Mouse (Mus musculus) forebrain, embryonic 14.5 days (tissue): Measurements from ENCODE around the gene Dnaja2. TPM values are rescaled to one million over a fixed set of nuclear protein-coding genes. Genes with fewer than 3 reads are reported as not detected.

Experiments used
- ATAC-seq: fragments of 200-750 bp; cut with Nextera tagmentation; 2 replicates; pipeline ENCODE4 v1.8.0; 2017; ENCODE audit warnings: mild to moderate bottlenecking, moderate library complexity
- DNase-seq: peaks from one replicate; pipeline ENCODE4 v3.0.0-alpha.2; 2015; ENCODE audit warnings: low spot score
- H3K27ac ChIP-seq: fragments of 300-500 bp; sonication (generic); 2 replicates; pipeline ENCODE4 v1.5.1; 2014; ENCODE audit warnings: low read depth, mild to moderate bottlenecking, control low read depth, low read length, moderate library complexity
- H3K27me3 ChIP-seq: fragments of 300-500 bp; sonication (generic); replicated peaks from 2 replicates; pipeline ENCODE4 v1.6.1; 2014; ENCODE audit warnings: low read length, control low read depth, mixed read lengths; ENCODE audit not compliant: control insufficient read depth, insufficient read depth
- H3K36me3 ChIP-seq: fragments of 300-500 bp; sonication (generic); 2 replicates; pipeline ENCODE4 v1.6.1; 2014; ENCODE audit warnings: low read length, control low read depth; ENCODE audit not compliant: control insufficient read depth, insufficient read depth
- H3K4me1 ChIP-seq: fragments of 300-500 bp; sonication (generic); 2 replicates; pipeline ENCODE4 v1.6.1; 2014; ENCODE audit warnings: antibody characterized with exemption, low read length, control low read depth; ENCODE audit not compliant: control insufficient read depth, insufficient read depth
- H3K4me2 ChIP-seq: fragments of 300-500 bp; sonication (generic); 2 replicates; pipeline ENCODE4 v1.6.1; 2014; ENCODE audit warnings: mild to moderate bottlenecking, control low read depth, low read length
- H3K4me3 ChIP-seq: fragments of 300-500 bp; sonication (generic); 2 replicates; pipeline ENCODE4 v1.5.1; 2014; ENCODE audit warnings: low read depth, low read length, control low read depth
- H3K9ac ChIP-seq: fragments of 300-500 bp; sonication (generic); 2 replicates; pipeline ENCODE4 v1.6.1; 2014; ENCODE audit warnings: mild to moderate bottlenecking, low read length, control low read depth, moderate library complexity
- H3K9me3 ChIP-seq: fragments of 300-500 bp; sonication (generic); replicated peaks from 2 replicates; pipeline ENCODE4 v1.6.1; 2016; ENCODE audit warnings: low read length, control low read depth, mixed read lengths; ENCODE audit not compliant: control insufficient read depth
- WGBS: fragments of 180-500 bp; shearing (Covaris S2); extraction: QIAGEN DNeasy Blood & Tissue Kit; methylation state at CpG from one replicate; pipeline ENCODE4 v1.1.7; 2014; 5-methylcytosine and 5-hydroxymethylcytosine counted together
- polyA plus RNA-seq: library from polyadenylated mRNA; unstranded; fragments of >200 nt; fragmentation: Nextera tagmentation; extraction: Ambion mirVana; gene quantifications from 2 replicates; pipeline ENCODE4 v1.2.1, GENCODE M21; 2014

The Dnaja2 gene
- polyA plus RNA-seq, 1 experiment from 2014 or later: 177 TPM

DNA sequence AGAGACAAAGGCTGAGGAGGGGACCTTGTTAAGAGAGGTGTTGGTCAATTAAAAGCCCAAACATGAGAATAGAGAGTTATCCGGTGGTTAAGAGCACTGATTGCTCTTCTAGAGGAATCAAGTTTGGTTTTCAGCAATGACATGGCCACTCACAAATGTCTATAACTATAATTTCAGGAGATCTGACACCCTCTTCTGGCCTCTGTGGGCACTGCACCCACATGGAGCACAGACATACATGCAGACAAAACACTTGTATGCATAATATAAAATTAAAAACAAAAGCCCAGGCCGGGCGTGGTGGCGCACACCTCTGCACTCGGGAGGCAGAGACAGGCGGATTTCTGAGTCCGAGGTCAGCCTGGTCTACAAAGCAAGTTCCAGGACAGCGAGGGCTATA is 65.6 kb downstream of the Dnaja2 start:
- Histone ChIP-seq H3K9me3 (no peaks in the 10 kb centered on the region), H3K4me3 (no peak overlapping the region), H3K9ac (no peak overlapping the region), H3K36me3 (no peaks in the 10 kb centered on the region), H3K27me3 (no peaks in the 10 kb centered on the region), H3K4me1 (peaks cover 4% of the 10 kb centered on the region; the same call in 1 of the 2 replicates), H3K4me2 (no peak overlapping the region), H3K27ac (no peak overlapping the region)
- DNase-seq: no peak
- 93% methylated on average over 8 of the region's 8 CpGs for WGBS
- ATAC-seq: no peak

DNA sequence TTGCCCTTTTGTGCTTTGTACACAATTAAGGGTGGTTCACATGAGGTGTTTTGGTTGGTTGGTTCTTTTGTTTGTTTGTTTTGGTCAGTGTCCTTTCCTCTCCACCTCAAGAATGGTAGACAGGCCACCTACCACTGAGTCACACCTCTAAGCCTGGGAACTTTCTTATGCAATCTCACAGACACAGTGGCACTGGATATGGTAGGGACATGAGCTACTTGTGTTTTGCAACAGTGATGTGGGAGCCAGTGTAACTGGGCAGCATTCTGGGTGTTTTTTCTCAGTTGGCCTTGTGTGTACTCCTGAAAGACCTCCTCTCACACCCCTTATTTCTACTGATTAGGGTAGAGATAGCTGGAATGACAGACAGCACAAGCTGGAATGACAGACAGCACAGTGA is 66.5 kb downstream of the Dnaja2 start:
- Histone ChIP-seq H3K9ac (no peak overlapping the region), H3K27ac (no peak overlapping the region), H3K27me3 (no peaks in the 10 kb centered on the region), H3K4me3 (no peak overlapping the region), H3K36me3 (no peaks in the 10 kb centered on the region), H3K9me3 (no peaks in the 10 kb centered on the region), H3K4me2 (no peak overlapping the region), H3K4me1 (peaks cover 2% of the 10 kb centered on the region; the same call in 1 of the 2 replicates)
- no peak for ATAC-seq
- no peak for DNase-seq

DNA sequence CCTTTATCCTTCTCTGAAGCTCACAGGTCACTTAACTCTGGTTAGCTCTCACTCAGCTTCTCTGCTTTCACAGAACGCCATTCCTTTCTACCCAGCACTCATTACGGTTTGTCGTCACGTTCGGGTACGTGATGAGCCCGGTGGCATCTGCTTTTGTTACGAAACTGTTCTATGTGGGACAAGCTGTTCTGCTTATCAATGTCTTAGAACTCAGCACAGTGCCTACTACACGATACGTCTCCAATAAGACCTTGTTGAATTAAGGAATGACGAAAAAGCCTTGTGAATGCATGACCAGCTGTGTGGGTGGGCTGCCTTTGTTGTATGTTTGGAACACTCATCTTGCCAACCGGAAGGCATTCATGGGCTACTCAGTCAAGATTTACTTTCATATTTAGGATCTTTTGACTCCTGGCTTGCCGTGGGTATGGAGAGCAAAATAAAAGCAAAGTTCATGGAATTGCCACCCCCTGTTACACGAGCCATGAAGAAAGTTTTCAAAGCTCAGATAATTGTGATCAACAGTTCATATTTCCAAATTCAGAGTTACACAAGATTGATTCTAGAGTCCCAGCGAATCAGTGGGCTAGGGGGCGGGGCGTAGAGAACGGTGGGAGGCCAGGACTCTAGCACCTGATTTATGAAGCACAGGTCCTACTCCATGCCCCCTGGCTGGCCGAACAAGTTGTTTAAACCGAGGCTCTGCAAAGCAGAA is 67.1 kb downstream of the Dnaja2 start:
- ATAC-seq (no peak), DNase-seq (no peak)
- H3K9ac ChIP-seq: no peak overlapping the region
- no peaks in the 10 kb centered on the region for H3K9me3 ChIP-seq
- no peak overlapping the region for H3K4me3 ChIP-seq
- 77% methylated on average over 20 of the region's 20 CpGs for WGBS
- no peak overlapping the region for H3K4me2 ChIP-seq
- no peaks in the 10 kb centered on the region for H3K36me3 ChIP-seq
- no peak overlapping the region for H3K27ac ChIP-seq
- H3K27me3 ChIP-seq: no peaks in the 10 kb centered on the region
- no peaks in the 10 kb centered on the region for H3K4me1 ChIP-seq

Other genes starting within 250 kb of the Dnaja2 start
- 0.60 and 0.63 TPM in 2 replicates for gene Mylk3, start 169.0 kb downstream of the Dnaja2 start, polyA plus RNA-seq
- gene 4921524J17Rik, start 122.5 kb downstream of the Dnaja2 start, polyA plus RNA-seq: 64.7 and 71.6 TPM in 2 replicates
- gene Gpt2, start 62.8 kb downstream of the Dnaja2 start, polyA plus RNA-seq: 29.1 and 37.3 TPM in 2 replicates
- gene Neto2, start 145.6 kb upstream of the Dnaja2 start, polyA plus RNA-seq: 72.1 and 92.3 TPM in 2 replicates